Mouse (Mus musculus) C2C12 (cell line): Measurements from ENCODE around the gene Kif7. TPM values are rescaled to one million over a fixed set of nuclear protein-coding genes. Genes with fewer than 3 reads are reported as not detected.

Experiments
- H3K27me3 ChIP-seq: one replicate; pipeline ENCODE4 v1.6.1; 2011; ENCODE audit not compliant: control insufficient read depth, insufficient read depth, insufficient read length
- H3K36me3 ChIP-seq: one replicate; pipeline ENCODE4 v1.6.1; 2011; ENCODE audit not compliant: control insufficient read depth, insufficient read depth
- H3K4me3 ChIP-seq: one replicate; pipeline ENCODE4 v1.5.1; 2011; ENCODE audit warnings: mild to moderate bottlenecking, control low read depth; ENCODE audit not compliant: poor library complexity, insufficient read depth, severe bottlenecking
- H3K79me2 ChIP-seq: one replicate; pipeline ENCODE4 v1.6.1; 2011; ENCODE audit not compliant: control insufficient read depth, insufficient read depth
- H3K79me3 ChIP-seq: one replicate; pipeline ENCODE4 v1.6.1; 2011; ENCODE audit warnings: low read depth, control low read depth
- H3ac ChIP-seq: one replicate; pipeline ENCODE3; 2011; ENCODE audit warnings: low read depth; ENCODE audit not compliant: control insufficient read depth, insufficient read length
- CEBPB ChIP-seq: IDR thresholded peaks from one replicate; pipeline ENCODE4 v1.6.1; 2011; ENCODE audit warnings: low read depth, mild to moderate bottlenecking, control low read depth, moderate library complexity
- CTCF ChIP-seq: IDR thresholded peaks from one replicate; pipeline ENCODE4 v1.5.1; 2011; ENCODE audit not compliant: control insufficient read depth, insufficient read depth, insufficient read length
- FOSL1 ChIP-seq: IDR thresholded peaks from one replicate; pipeline ENCODE4 v1.8.0; 2011; ENCODE audit warnings: mild to moderate bottlenecking, low read length; ENCODE audit not compliant: poor library complexity, insufficient read depth, severe bottlenecking
- MAX ChIP-seq: IDR thresholded peaks from one replicate; pipeline ENCODE4 v1.6.1; 2011; ENCODE audit warnings: mild to moderate bottlenecking, control low read depth
- MYOD1 ChIP-seq: IDR thresholded peaks from one replicate; pipeline ENCODE4 v1.6.1; 2011; ENCODE audit warnings: low read depth; ENCODE audit not compliant: control insufficient read depth, insufficient read length
- MYOG ChIP-seq: IDR thresholded peaks from one replicate; pipeline ENCODE4 v1.6.1; 2011; ENCODE audit not compliant: control insufficient read depth, insufficient read length; ENCODE audit errors: extremely low read depth
- USF1 ChIP-seq: IDR thresholded peaks from one replicate; pipeline ENCODE4 v1.6.1; 2011; ENCODE audit warnings: low read depth, mild to moderate bottlenecking, control low read depth, moderate library complexity
- polyA plus RNA-seq: library from polyadenylated mRNA; unstranded; fragments of >200 nt; fragmentation: generic; extraction: Trizol; gene quantifications from one replicate; pipeline ENCODE4 v1.2.1, GENCODE M21; 2012; ENCODE audit warnings: missing spikeins

Kif7 gene
- polyA plus RNA-seq, 1 experiment = 5.5 TPM

DNA sequence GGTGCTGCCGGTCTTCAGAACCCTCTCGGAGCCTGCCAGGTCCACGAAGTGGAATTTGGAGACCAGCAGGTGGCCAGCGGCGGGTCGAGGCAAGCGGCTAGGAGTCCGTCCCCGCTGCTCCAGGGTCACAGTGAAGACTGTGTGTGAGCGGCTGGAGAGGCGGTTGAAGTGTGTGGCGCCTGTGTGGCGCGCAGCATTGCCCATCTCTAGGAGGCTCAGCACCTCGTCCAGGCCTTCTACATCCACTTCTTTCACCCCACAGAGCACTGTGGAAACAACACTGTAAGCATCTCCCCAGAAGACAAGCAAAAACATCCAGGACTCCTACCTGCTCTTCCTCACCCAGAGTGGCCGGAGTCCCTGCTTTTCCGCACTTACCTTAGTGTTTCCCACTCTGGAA is 4.7 kb downstream of the Kif7 start:
- no peaks in the 10 kb centered on the region for H3K36me3 ChIP-seq
- TF ChIP-seq CEBPB = no peak
- TF ChIP-seq MYOD1 = no peak
- no peak for TF ChIP-seq CTCF
- no peak for TF ChIP-seq MAX
- no peak for TF ChIP-seq MYOG
- TF ChIP-seq USF1 = no peak
- no peak for TF ChIP-seq FOSL1
- no peaks in the 10 kb centered on the region for H3K79me2 ChIP-seq
- H3K27me3 ChIP-seq = no peaks in the 10 kb centered on the region
- H3K4me3 ChIP-seq = no peak overlapping the region
- no peaks in the 10 kb centered on the region for H3K79me3 ChIP-seq
- H3ac ChIP-seq = no peak overlapping the region

DNA sequence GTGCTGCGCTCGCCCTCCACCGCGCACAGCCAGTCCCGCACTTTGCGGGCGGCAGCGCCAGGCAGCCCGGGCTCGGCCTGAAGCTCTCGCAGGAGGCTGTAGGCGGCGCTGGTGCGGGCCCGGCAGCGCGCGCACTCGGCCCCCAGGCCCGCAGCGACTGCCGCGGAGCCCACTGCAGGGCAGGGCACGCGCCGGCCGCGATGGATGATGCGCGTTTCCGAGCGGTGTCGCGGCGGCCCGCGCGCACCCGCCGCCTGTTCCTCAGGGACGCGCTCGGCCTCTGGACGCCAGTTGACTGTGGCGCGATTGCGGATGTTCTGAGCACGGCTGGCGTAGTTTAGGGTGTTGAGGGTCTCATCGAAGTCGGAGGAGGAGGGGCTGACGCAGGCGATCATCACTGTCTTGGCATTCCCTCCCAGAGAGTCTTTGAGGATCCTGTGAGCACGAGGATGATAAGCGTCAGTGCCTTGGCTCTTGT is 5.4 kb downstream of the Kif7 start:
- H3K4me3 ChIP-seq = no peak overlapping the region
- H3K27me3 ChIP-seq = no peaks in the 10 kb centered on the region
- TF ChIP-seq MYOG (no peak), FOSL1 (no peak), USF1 (no peak), CTCF (no peak), MAX (no peak), CEBPB (no peak), MYOD1 (no peak)
- no peaks in the 10 kb centered on the region for H3K79me3 ChIP-seq
- H3K36me3 ChIP-seq = no peaks in the 10 kb centered on the region
- H3K79me2 ChIP-seq = no peaks in the 10 kb centered on the region
- H3ac ChIP-seq = no peak overlapping the region

DNA sequence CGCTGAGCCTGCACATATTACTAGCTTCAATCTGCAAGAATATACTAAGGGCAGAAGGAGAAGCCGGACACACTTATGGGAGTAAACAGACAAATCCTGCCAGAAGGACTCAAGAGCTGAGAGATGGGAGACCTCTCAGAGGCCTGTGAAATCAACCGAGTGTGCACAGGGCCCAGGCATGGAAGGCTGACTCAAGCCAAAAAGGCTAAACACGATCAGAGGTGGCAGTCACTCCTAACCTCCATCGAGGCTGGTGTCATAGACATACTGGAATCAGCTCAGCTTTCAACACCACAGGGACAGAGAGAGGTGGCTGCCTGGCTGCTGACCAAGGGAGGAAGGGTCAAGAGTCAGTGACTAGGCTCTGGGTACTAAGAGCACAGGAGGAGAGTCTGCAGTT is 10.3 kb downstream of the Kif7 start:
- Histone ChIP-seq H3K79me3 (no peaks in the 10 kb centered on the region), H3K36me3 (peaks cover 14% of the 10 kb centered on the region), H3K79me2 (no peaks in the 10 kb centered on the region), H3K4me3 (no peak overlapping the region), H3ac (no peak overlapping the region), H3K27me3 (no peaks in the 10 kb centered on the region)
- TF ChIP-seq CEBPB = no peak
- TF ChIP-seq MAX = no peak
- no peak for TF ChIP-seq MYOG
- TF ChIP-seq MYOD1 = no peak
- no peak for TF ChIP-seq FOSL1
- no peak for TF ChIP-seq CTCF
- TF ChIP-seq USF1 = no peak

DNA sequence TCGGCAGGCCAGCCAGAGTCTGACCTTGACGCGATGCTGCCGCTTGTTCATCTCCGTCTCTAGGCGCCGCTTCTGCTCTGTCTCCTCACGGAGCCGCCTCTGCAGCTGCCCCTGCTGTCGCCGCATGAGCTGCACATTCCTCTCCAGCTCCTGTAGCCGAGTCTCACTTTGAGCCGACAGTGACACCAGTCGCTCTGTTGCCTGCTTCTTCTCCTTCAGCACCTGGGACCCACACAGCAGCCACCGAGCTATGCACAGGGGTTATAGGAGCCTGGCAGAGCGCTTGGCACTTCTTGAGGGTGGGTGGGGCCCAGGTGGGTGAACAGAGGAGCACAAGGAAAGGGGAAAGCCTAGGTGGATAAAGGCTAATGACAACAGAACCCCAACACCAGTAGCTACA is 12.8 kb downstream of the Kif7 start:
- H3K36me3 ChIP-seq = peaks cover 16% of the 10 kb centered on the region
- no peaks in the 10 kb centered on the region for H3K27me3 ChIP-seq
- no peaks in the 10 kb centered on the region for H3K79me3 ChIP-seq
- no peak overlapping the region for H3ac ChIP-seq
- no peak overlapping the region for H3K4me3 ChIP-seq
- TF ChIP-seq MAX (no peak), USF1 (no peak), FOSL1 (no peak), CTCF (no peak), MYOD1 (no peak), CEBPB (no peak), MYOG (no peak)
- H3K79me2 ChIP-seq = no peaks in the 10 kb centered on the region

DNA sequence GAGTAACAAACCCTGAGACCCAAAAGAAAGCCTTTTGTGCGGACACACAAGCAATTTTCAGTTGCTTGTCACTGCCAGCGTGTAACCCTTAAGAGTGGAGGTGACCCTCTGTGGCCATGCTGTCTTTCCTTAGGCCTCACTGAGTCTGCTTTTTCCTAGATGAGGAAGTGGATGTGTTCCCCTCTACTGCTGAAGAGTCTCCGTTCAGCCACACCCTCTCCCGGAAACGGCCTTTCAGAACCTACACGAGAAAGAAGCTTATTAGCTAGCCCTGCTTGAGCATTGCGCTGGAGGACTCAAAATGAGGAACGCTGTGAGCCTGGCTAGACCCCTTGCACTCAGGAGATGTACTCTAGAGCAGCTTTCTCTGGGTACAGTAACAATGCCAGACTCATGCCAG is 19.0 kb downstream of the Kif7 start:
- Histone ChIP-seq H3K79me2 (no peaks in the 10 kb centered on the region), H3K79me3 (no peaks in the 10 kb centered on the region), H3K27me3 (no peaks in the 10 kb centered on the region), H3K4me3 (no peak overlapping the region), H3ac (no peak overlapping the region), H3K36me3 (peaks cover 54% of the 10 kb centered on the region)
- TF ChIP-seq CTCF (no peak), FOSL1 (no peak), CEBPB (no peak), MYOD1 (no peak), USF1 (no peak), MYOG (no peak), MAX (no peak)

DNA sequence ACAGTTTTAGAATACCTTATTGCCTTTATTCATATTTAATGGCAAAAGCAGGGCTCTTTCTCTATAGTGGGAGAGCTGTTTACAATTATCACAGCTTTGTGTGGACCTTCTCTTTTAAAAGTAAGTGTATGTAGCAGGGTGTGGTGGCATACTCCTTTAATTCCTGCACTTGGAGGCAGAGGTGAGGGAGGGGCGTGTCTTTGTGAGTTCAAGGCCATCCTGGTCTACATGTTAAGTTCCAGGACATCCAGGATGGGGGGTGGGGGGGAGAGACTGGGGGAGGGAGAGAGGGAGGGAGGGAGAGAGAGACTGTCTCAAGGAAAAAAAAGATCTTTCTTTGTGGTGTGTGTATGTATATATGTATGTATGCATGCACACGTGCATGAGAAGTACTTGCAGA is 35.3 kb downstream of the Kif7 start:
- no peaks in the 10 kb centered on the region for H3K79me2 ChIP-seq

More for the DNA sequence above, 35.3 kb downstream of the Kif7 start:
- no peaks in the 10 kb centered on the region for H3K79me3 ChIP-seq
- H3K27me3 ChIP-seq = no peaks in the 10 kb centered on the region
- peaks cover 69% of the 10 kb centered on the region for H3K36me3 ChIP-seq
- H3K4me3 ChIP-seq = no peak overlapping the region
- no peak overlapping the region for H3ac ChIP-seq
- TF ChIP-seq CTCF (no peak), MYOD1 (no peak), FOSL1 (no peak), USF1 (no peak), MYOG (no peak)
